Mouse (Mus musculus): ENCODE results near the gene H2al1f. TPM values are rescaled to one million over a fixed set of nuclear protein-coding genes. Genes with fewer than 3 reads are reported as not detected.
"Not testable (repeated sequence)": the region's sequence is repeated elsewhere in the genome, so short reads cannot be mapped to it uniquely, and the experiment has no call there.

H2al1f gene
- polyA plus RNA-seq, 1 experiment from 2014 or later: not detected

- H3K36me3 ChIP-seq (ENCODE audit: poor library complexity, severe bottlenecking); H3K27ac ChIP-seq; H3K9ac ChIP-seq; H3K4me3 ChIP-seq; ATAC-seq; H3K9me3 ChIP-seq (replicated peaks); H3K27me3 ChIP-seq; H3K4me2 ChIP-seq; H3K4me1 ChIP-seq: not testable (repeated sequence)
- WGBS: no CpG with 5 or more reads among the region's 3 CpGs
These were observed 3.0 kb downstream of the H2al1f start, which contains the start of gene H2al1g for GRCm38 (mm10) chrX:11317956-11318355. Gene H2al1g (plus strand): TSS chrX:11318256.

- H3K4me2 ChIP-seq; H3K4me1 ChIP-seq; H3K9me3 ChIP-seq (replicated peaks); ATAC-seq; H3K27ac ChIP-seq; H3K9ac ChIP-seq; H3K36me3 ChIP-seq (ENCODE audit: poor library complexity, severe bottlenecking); H3K27me3 ChIP-seq; H3K4me3 ChIP-seq: not testable (repeated sequence)
- no CpG with 5 or more reads among the region's 6 CpGs for WGBS
These were observed 6.2 kb downstream of the H2al1f start, which contains the start of gene H2al1h for GRCm38 (mm10) chrX:11321192-11321591. Gene H2al1h (plus strand): TSS chrX:11321492.

- not testable (repeated sequence) for H3K36me3 ChIP-seq (ENCODE audit: poor library complexity, severe bottlenecking); H3K9ac ChIP-seq; H3K4me1 ChIP-seq; ATAC-seq; H3K4me3 ChIP-seq; H3K9me3 ChIP-seq (replicated peaks); H3K27ac ChIP-seq; H3K4me2 ChIP-seq; H3K27me3 ChIP-seq
- WGBS: no CpG with 5 or more reads among the region's 5 CpGs
These were observed 9.4 kb downstream of the H2al1f start, which contains the start of gene H2al1i for GRCm38 (mm10) chrX:11324359-11324758. Gene H2al1i (plus strand): TSS chrX:11324659.

- H3K4me1 ChIP-seq; H3K9me3 ChIP-seq (replicated peaks); H3K36me3 ChIP-seq (ENCODE audit: poor library complexity, severe bottlenecking); H3K4me3 ChIP-seq; H3K27me3 ChIP-seq; H3K9ac ChIP-seq; ATAC-seq; H3K4me2 ChIP-seq; H3K27ac ChIP-seq: not testable (repeated sequence)
- 88% methylated on average over 2 of the region's 2 CpGs for WGBS
These were observed 12.6 kb downstream of the H2al1f start, which contains the start of gene H2al1j for GRCm38 (mm10) chrX:11327522-11327921. Gene H2al1j (plus strand): TSS chrX:11327822.

- Histone ChIP-seq H3K4me2 (no peak overlapping the region), H3K36me3 (ENCODE audit: poor library complexity, severe bottlenecking) (no peaks in the 10 kb centered on the region)
These were observed 30.8 kb downstream of the H2al1f start for GRCm38 (mm10) chrX:11345762-11346161.

GRCm38 (mm10) chrX:11346756-11347155 lies 31.8 kb downstream of the H2al1f start:
- no peak overlapping the region for H3K4me3 ChIP-seq
- H3K9ac ChIP-seq: no peak overlapping the region
- no peaks in the 10 kb centered on the region for H3K27me3 ChIP-seq
- ATAC-seq: no peak
- no peak overlapping the region for H3K4me2 ChIP-seq
- no peaks in the 10 kb centered on the region for H3K36me3 ChIP-seq (ENCODE audit: poor library complexity, severe bottlenecking)
- no peaks in the 10 kb centered on the region for H3K9me3 ChIP-seq (replicated peaks)
- no peaks in the 10 kb centered on the region for H3K4me1 ChIP-seq
- no peak overlapping the region for H3K27ac ChIP-seq
- WGBS: 87% methylated on average over 3 of the region's 3 CpGs

More at GRCm38 (mm10) chrX:11345762-11346161, 30.8 kb downstream of the H2al1f start:
- Histone ChIP-seq H3K27ac (peak overlapping the region; percentile 22; the same call in 1 of the 2 replicates), H3K4me3 (no peak overlapping the region), H3K4me1 (no peaks in the 10 kb centered on the region), H3K9me3 (replicated peaks) (no peaks in the 10 kb centered on the region), H3K27me3 (no peaks in the 10 kb centered on the region), H3K9ac (no peak overlapping the region)
- ATAC-seq: no peak
- 57% methylated on average over 9 of the region's 9 CpGs for WGBS

GRCm38 (mm10) chrX:11360823-11361222 lies 45.9 kb downstream of the H2al1f start:
- Histone ChIP-seq H3K4me2 (no peak overlapping the region), H3K4me3 (no peak overlapping the region), H3K36me3 (ENCODE audit: poor library complexity, severe bottlenecking) (no peaks in the 10 kb centered on the region), H3K27me3 (no peaks in the 10 kb centered on the region), H3K9me3 (replicated peaks) (no peaks in the 10 kb centered on the region), H3K4me1 (peaks cover 8% of the 10 kb centered on the region), H3K27ac (no peak overlapping the region), H3K9ac (no peak overlapping the region)
- no peak for ATAC-seq
- WGBS: 84% methylated on average over 6 of the region's 6 CpGs

- Histone ChIP-seq H3K27ac (no peak overlapping the region), H3K4me3 (no peak overlapping the region), H3K9me3 (replicated peaks) (no peaks in the 10 kb centered on the region), H3K36me3 (ENCODE audit: poor library complexity, severe bottlenecking) (no peaks in the 10 kb centered on the region), H3K9ac (no peak overlapping the region), H3K27me3 (no peaks in the 10 kb centered on the region), H3K4me2 (no peak overlapping the region), H3K4me1 (peaks cover 8% of the 10 kb centered on the region)
- no peak for ATAC-seq
- 80% methylated on average over 2 of the region's 2 CpGs for WGBS
These were observed 46.3 kb downstream of the H2al1f start for GRCm38 (mm10) chrX:11361261-11361660.

GRCm38 (mm10) chrX:11363890-11364289 lies 48.9 kb downstream of the H2al1f start:
- Histone ChIP-seq H3K27ac (no peak overlapping the region), H3K9ac (no peak overlapping the region), H3K4me2 (no peak overlapping the region), H3K4me1 (peaks cover 8% of the 10 kb centered on the region), H3K27me3 (no peaks in the 10 kb centered on the region), H3K36me3 (ENCODE audit: poor library complexity, severe bottlenecking) (no peaks in the 10 kb centered on the region), H3K4me3 (no peak overlapping the region), H3K9me3 (replicated peaks) (no peaks in the 10 kb centered on the region)
- 36% methylated on average over 6 of the region's 6 CpGs for WGBS
- peak; percentile 89 for ATAC-seq

Other genes starting within 250 kb of the H2al1f start
- not detected in 2 replicates for gene H2al1a, start 15.9 kb upstream of the H2al1f start, polyA plus RNA-seq (2015; fragmentation: Nextera tagmentation; extraction: Ambion mirVana)
- gene H2al1b, start 12.7 kb upstream of the H2al1f start, polyA plus RNA-seq (2015; fragmentation: Nextera tagmentation; extraction: Ambion mirVana): not detected in 2 replicates
- not detected in 2 replicates for gene H2al1c, start 9.5 kb upstream of the H2al1f start, polyA plus RNA-seq (2015; fragmentation: Nextera tagmentation; extraction: Ambion mirVana)
- not detected in 2 replicates for gene H2al1d, start 6.3 kb upstream of the H2al1f start, polyA plus RNA-seq (2015; fragmentation: Nextera tagmentation; extraction: Ambion mirVana)
- gene H2al1e, start 3.2 kb upstream of the H2al1f start, polyA plus RNA-seq (2015; fragmentation: Nextera tagmentation; extraction: Ambion mirVana): not detected in 2 replicates
- gene H2al1g, start 3.1 kb downstream of the H2al1f start, polyA plus RNA-seq (2015; fragmentation: Nextera tagmentation; extraction: Ambion mirVana): not detected in 2 replicates
- gene H2al1h, start 6.3 kb downstream of the H2al1f start, polyA plus RNA-seq (2015; fragmentation: Nextera tagmentation; extraction: Ambion mirVana): not detected in 2 replicates
- not detected in 2 replicates for gene H2al1i, start 9.5 kb downstream of the H2al1f start, polyA plus RNA-seq (2015; fragmentation: Nextera tagmentation; extraction: Ambion mirVana)
- gene H2al1j, start 12.7 kb downstream of the H2al1f start, polyA plus RNA-seq (2015; fragmentation: Nextera tagmentation; extraction: Ambion mirVana): not detected in 2 replicates